Mouse (Mus musculus) myocyte (in vitro differentiated cells): ENCODE data around the gene Fn3k.

Experiments used
- MYOG ChIP-seq, 3 experiments: IDR thresholded peaks; one replicate each; pipeline ENCODE4 v1.6.1; 2011; ENCODE audit warnings: control low read depth in 2 of 3, low read depth in 2 of 3, mild to moderate bottlenecking in 2 of 3; ENCODE audit not compliant: insufficient read length in 2 of 3, control insufficient read depth in 1 of 3, insufficient read depth in 1 of 3
- POLR2AphosphoS2 ChIP-seq: IDR thresholded peaks from one replicate; pipeline ENCODE4 v1.6.1; 2011; ENCODE audit warnings: low read depth, control low read depth; ENCODE audit not compliant: insufficient read length

- TF ChIP-seq POLR2AphosphoS2 (no peak), MYOG (IDR thresholded peaks at IDR 0.05; ENCODE audit: control insufficient read depth in 1 of 3, insufficient read depth in 1 of 3, insufficient read length in 2 of 3, low read depth in 2 of 3) (no peak)
Observed at GRCm38 (mm10) chr11:121421553-121422173, 13.1 kb upstream of the Fn3k start.
